Mouse (Mus musculus) spleen, postnatal 4 days (tissue): ENCODE measurements around the gene 9130019O22Rik.
"Not testable (repeated sequence)": the region's sequence is repeated elsewhere in the genome, so short reads cannot be mapped to it uniquely, and the experiment has no call there.

ENCODE experiments used
- DNase-seq, 2 experiments: peaks; one replicate each; pipeline ENCODE4 v3.0.0; 2022; ENCODE audit warnings: low spot score in 2 of 2

Gene 9130019O22Rik

GRCm38 (mm10) chr7:127386641-127387392, at the start of gene 9130019O22Rik:
TSS of gene 9130019O22Rik (minus strand) at chr7:127387166.
- peak; percentile 92 to 95 for DNase-seq

GRCm38 (mm10) chr7:127435206-127435605, 48.2 kb upstream of the 9130019O22Rik start:
- DNase-seq = no peak

GRCm38 (mm10) chr7:127426354-127426753, 39.4 kb upstream of the 9130019O22Rik start:
- DNase-seq = no peak

- DNase-seq = no peak
These were observed 38.9 kb upstream of the 9130019O22Rik start for GRCm38 (mm10) chr7:127425911-127426310.

- no peak for DNase-seq
These were observed 38.3 kb upstream of the 9130019O22Rik start for GRCm38 (mm10) chr7:127425291-127425690.

- peak; percentile 46 to 71 for DNase-seq
These were observed 35.3 kb upstream of the 9130019O22Rik start for GRCm38 (mm10) chr7:127422247-127422646.

GRCm38 (mm10) chr7:127421388-127422191, 34.6 kb upstream of the 9130019O22Rik start, which contains the start of gene Zfp688:
TSS of gene Zfp688 (minus strand) at chr7:127422068.
- peak; percentile 96 to 98 for DNase-seq

- DNase-seq = no peak
These were observed 24.5 kb upstream of the 9130019O22Rik start for GRCm38 (mm10) chr7:127411418-127411817.

- peak; percentile 85 to 91 for DNase-seq
These were observed 19.3 kb upstream of the 9130019O22Rik start, which contains the start of gene Zfp764 for GRCm38 (mm10) chr7:127406002-127406987. TSS of gene Zfp764 (minus strand) at chr7:127406822.

GRCm38 (mm10) chr7:127404101-127404500, 17.1 kb upstream of the 9130019O22Rik start:
- DNase-seq = not testable (repeated sequence)

GRCm38 (mm10) chr7:127402980-127403379, 16.0 kb upstream of the 9130019O22Rik start:
- DNase-seq = no peak

GRCm38 (mm10) chr7:127400355-127400754, 13.4 kb upstream of the 9130019O22Rik start:
- no peak for DNase-seq

- DNase-seq = no peak
These were observed 7.0 kb upstream of the 9130019O22Rik start for GRCm38 (mm10) chr7:127393944-127394333.

- DNase-seq = peak; percentile 91
These were observed 6.4 kb upstream of the 9130019O22Rik start, which contains the start of gene E430018J23Rik for GRCm38 (mm10) chr7:127393157-127393943. TSS of gene E430018J23Rik (minus strand) at chr7:127393629.

- no peak for DNase-seq
These were observed 5.4 kb upstream of the 9130019O22Rik start for GRCm38 (mm10) chr7:127392251-127392824.

GRCm38 (mm10) chr7:127391538-127391937, 4.6 kb upstream of the 9130019O22Rik start:
- DNase-seq = no peak

GRCm38 (mm10) chr7:127390306-127390705, 3.3 kb upstream of the 9130019O22Rik start:
- no peak for DNase-seq

- not testable (repeated sequence) for DNase-seq
These were observed 1.2 kb upstream of the 9130019O22Rik start for GRCm38 (mm10) chr7:127388201-127388600.

GRCm38 (mm10) chr7:127385560-127385959, 1.4 kb downstream of the 9130019O22Rik start:
- not testable (repeated sequence) for DNase-seq
